Mouse (Mus musculus) thymus, adult 18-20 months (tissue): ENCODE results near the gene Bach1.
A peak's percentile ranks its signal among the peaks of the same experiment; 100 is the strongest.

Experiments used
- DNase-seq, 2 experiments: peaks; one replicate each; pipeline ENCODE4 v3.0.0; 2022; ENCODE audit warnings: mixed read lengths in 2 of 2

Gene Bach1

DNA sequence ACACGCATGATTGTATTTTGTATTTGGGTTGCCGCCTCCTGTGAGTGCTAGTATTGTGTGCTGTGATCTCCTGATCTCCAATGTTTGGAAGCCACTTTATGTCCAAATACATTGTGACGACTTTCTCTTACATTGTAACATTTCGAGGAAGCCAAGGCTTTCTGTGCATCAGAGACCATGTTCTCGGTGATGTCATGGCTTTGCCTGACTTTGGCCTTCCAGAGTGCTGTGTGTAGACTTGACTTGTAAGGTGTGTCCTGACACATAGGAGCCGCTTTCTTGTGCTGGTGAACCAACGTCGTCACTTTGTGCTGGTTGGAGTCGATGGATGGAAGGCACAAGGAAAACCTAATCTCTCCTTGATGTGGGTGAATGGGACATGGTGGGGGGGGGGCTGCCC is 15.8 kb downstream of the Bach1 start:
- no peak for DNase-seq

DNA sequence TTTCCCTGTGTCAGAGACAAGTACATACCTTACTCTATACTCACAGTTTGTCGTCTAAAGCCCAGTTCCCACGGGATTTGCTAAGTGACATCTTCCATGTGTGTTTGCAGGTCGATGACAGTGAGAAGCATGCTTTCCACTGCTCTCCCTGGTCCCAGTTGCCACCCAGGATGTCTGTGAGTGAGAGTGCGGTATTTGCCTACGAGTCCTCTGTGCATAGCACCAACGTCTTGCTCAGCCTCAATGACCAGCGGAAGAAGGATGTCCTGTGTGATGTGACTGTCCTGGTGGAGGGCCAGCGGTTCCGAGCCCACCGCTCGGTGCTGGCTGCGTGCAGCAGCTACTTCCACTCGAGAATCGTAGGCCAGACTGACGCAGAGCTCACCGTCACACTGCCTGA is 16.5 kb downstream of the Bach1 start:
- DNase-seq, result no peak

DNA sequence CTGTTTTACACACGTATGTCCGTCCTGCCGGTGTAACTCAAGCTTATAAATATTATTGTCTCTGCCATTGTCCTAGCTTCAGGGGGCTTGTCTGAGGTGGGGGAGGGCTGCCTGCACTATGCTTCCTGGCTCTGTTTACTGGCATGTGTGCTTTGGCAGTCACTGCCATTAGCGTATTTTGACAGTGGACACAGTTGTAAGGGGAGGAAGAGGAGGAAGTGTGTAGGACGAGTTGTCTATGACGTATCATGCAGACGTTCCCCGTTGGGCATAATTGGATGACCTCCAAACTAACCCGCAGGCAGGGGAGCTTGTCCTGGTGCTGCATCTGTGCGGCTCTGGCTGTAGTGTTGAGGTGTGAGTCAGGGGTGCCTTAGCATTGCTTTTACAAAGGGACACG is 17.5 kb downstream of the Bach1 start:
- DNase-seq, result no peak

- DNase-seq, result no peak
Observed at GRCm38 (mm10) chr16:87717046-87717660, 18.4 kb downstream of the Bach1 start.

DNA sequence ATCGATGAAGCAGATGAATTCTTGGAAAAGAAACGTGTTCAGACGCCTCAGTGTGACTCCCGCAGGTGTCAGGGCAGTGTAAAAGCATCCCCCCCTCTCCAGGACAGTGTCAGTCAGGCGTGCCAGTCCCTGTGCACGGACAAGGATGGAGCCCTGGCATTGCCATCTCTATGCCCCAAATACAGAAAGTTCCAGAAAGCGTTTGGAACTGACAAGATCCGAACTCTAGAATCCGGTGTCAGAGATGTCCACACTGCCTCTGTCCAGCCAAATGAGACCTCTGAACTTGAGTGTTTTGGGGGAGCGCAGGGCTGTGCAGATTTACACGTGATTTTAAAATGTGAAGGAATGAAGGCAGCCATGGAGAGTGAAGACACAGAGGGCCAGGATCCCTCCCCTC is 20.3 kb downstream of the Bach1 start:
- DNase-seq, result no peak

DNA sequence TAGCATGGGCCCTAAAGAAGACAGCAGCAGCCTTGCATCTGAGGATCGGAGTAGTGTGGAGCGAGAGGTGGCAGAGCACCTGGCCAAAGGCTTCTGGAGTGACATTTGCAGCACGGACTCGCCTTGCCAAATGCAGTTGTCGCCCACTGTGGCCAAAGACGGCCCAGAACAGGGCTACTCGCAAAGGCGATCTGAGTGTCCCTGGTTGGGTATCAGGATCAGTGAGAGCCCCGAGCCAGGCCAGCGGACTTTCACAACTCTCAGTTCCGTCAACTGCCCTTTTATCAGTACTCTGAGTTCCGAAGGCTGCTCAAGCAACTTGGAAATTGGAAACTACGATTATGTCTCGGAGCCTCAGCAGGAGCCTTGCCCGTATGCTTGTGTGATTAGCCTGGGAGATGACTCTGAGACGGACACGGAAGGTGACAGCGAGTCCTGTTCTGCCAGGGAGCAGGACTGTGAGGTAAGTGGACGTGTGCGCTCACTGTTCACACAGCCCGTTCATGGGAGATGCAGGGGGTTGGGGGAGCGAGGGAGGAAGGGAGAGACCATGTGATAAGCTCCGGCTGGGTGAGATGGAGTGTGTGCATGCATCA is 21.0 kb downstream of the Bach1 start:
- DNase-seq, result no peak

- DNase-seq, result no peak
Observed at GRCm38 (mm10) chr16:87720851-87721409, 22.2 kb downstream of the Bach1 start.

DNA sequence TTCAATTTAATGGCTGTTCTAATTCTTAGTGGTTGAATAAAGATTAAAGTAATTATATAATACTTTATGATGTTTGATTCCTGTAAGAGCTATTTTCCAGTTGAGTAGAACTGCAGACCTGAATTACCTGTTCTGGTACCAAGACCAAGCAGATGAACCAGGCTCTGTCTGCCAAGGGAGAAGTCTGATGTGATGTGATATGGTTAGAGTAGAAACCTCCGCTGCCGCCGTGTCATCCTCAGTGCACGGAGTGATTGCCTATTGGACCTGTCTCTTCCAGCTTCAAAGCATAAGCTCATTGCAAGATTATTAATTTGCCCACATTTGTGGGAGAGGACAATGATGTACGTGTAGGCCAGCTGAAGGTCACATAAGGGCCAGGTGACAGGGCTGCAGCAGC is 24.1 kb downstream of the Bach1 start:
- DNase-seq, result no peak

DNA sequence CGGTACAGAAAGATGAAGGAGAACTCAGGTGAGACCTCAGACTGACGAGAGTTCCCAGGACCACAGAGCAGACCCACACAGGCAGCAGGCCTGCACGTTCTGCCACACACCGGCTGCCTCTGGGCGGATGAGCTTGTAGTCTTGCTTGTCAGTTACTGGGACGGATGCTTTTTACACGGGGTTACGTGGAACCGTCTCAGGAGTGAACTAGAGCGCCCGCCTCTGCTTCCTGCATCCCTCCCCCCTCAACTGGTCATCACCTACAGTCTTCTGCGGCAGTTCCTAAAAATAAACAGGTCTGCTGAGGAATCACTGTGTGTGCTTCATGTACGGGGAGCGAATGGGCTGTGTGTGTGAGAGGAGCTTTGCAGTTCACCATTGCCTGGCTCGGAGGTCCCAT is 24.7 kb downstream of the Bach1 start:
- peak in 1 of 2 experiments; percentile 62 for DNase-seq

GRCm38 (mm10) chr16:87724826-87725225 is 26.1 kb downstream of the Bach1 start:
- no peak for DNase-seq

GRCm38 (mm10) chr16:87725241-87725640 is 26.5 kb downstream of the Bach1 start:
- DNase-seq, result no peak

DNA sequence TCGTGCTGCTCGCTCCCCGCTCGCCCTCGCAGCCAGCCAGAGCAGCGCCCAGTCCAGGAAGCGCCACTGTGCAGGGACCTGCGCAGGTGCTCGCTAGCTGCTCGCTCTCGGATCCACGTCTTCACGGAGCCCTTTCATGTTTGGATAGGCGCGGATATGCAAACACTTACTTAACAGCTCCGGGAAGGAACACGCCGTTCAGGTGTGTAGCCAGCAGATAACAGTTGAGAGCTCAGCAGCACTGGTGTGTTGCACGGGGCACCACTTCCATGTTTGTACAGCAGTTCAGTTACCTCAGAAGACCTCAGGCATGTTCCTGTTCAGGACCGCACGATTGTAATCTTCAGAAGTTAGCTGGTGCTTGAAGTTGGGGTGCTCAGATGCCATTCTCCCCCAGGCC is 27.2 kb downstream of the Bach1 start:
- peak; percentile 79 to 89 for DNase-seq

DNA sequence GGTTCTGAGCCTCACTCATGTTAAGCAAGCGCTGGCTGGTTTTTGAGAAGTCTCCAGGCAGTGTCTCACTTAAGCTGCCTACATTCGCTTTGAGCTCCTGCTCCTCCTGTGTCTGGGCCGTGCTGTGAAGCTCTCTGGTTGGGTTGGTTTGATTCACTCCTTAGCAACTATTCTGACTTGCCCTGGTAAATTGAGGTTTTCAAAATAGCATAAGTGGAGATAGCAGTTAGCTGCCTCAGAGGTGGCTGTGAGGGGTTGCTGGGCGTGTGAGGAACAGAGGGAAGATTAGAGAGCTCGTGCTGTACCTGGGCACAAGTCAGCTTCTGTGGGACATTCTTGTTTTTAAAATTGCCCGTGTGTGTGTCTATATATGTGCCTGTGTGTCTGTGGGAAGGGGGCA is 27.6 kb downstream of the Bach1 start:
- no peak for DNase-seq

- DNase-seq, result peak in 1 of 2 experiments; percentile 74
Observed at GRCm38 (mm10) chr16:87727250-87727649, 28.5 kb downstream of the Bach1 start.

DNA sequence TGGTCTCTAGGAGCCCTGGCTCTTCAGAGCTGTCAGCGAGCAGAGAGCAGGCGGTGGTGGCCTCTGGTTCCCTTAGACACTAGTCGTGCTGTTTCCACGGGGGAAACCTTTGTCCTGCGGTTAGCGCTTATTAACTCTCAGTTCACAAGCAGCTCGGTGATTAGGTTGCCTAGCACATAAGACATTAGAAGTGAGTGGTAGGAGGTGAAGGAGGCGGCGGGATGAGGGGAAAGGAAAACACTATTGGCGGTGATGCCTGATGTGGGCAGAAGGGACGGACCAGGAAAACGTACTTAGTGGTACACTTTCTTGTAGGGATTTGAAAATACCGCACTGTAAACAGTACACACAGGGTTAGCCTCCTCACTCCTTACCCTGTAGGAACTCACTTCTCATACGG is 29.2 kb downstream of the Bach1 start:
- no peak for DNase-seq

- DNase-seq, result peak in 1 of 2 experiments; percentile 70
Observed at GRCm38 (mm10) chr16:87728703-87729102, 30.0 kb downstream of the Bach1 start.

- DNase-seq, result no peak
Observed at GRCm38 (mm10) chr16:87729469-87729868, 30.7 kb downstream of the Bach1 start.

DNA sequence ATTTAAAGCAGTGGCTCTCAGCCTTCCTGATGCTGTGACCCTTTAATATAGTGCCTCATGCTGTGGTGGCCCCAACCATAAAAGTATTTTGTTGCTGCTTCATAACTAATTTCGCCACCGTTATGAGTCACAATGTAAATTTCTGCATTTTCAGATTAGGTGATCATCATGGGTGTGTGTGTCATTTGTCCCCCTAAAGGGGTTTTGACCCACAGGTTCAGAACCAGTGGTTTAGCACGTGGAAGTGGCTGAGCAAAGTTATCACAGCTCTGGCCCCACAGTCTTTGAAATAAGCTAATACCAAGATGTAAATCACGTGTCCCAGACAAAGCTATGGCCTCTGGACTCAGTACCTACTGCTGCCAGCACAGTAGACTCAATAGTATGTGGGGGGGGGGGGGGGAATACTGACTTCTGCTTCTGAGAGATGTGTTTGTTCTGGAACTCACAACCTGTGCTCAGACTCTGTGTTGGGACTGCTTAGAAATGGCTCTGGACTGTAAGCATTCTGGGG is 36.2 kb downstream of the Bach1 start:
- DNase-seq, result no peak

DNA sequence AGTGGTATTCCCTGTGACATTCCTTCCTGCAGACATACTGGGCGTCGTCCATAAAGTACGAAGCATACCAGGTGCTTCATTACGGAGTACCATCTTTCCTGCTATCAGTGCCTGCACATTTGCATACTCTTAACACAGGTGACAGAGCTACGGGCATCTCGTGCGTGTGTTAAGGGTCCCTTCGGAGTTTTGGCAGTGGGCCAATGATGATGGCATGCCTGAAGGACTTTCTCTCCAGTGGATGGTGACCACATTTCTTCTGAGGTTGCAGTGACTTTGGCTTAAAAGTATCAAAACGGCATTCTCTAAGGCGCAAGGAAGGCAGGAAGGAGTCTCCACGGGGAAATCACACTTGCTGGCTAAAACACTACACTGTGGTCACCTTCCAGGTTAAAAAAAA is 37.4 kb downstream of the Bach1 start:
- DNase-seq, result no peak

DNA sequence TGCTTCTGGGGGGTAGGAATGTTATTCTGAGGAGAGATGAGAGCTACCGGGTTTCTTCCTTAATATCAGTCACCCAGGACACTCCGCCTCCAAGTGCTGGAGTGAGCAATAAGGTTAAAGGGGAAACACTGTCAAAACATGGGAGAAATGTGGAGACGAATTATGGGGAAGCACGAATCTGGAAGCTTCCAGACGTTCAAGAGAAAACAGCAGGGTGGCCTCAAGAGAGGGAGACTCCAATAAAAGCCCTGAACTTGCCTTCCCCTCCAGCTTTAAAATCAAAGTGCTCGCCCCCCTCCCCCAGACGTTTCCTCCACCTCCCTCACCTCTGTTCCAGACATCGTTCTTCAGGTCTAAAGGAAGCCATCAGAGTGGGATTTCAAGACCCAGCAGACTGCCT is 38.6 kb downstream of the Bach1 start:
- DNase-seq, result no peak

- no peak for DNase-seq
Observed at GRCm38 (mm10) chr16:87737842-87738639, 39.3 kb downstream of the Bach1 start.

GRCm38 (mm10) chr16:87741034-87741715 is 42.4 kb downstream of the Bach1 start:
- DNase-seq, result no peak

- DNase-seq, result no peak
Observed at GRCm38 (mm10) chr16:87743661-87744060, 44.9 kb downstream of the Bach1 start.
